Mouse (Mus musculus): ENCODE results near the gene Tmtc2.
"Not testable (repeated sequence)": the region's sequence is repeated elsewhere in the genome, so short reads cannot be mapped to it uniquely, and the experiment has no call there.

Gene Tmtc2

DNA sequence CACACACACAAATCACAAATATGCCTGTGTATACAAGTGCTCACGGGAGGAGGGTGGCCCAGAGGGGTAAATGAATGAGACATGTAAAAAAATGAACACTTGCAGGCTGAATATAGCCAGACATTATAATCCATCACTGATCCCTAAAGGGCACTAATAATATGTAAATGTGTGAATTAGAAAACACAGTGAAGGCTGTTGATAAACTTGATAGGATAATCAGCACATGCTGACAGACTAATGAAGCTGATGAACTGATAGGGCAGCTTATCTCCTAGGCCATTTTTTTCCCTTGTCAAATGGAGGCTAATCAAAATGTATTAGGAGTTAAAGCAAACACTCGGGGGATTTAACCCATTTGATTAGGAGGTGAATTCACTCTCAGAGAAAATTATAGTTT is 255.4 kb downstream of the Tmtc2 start:
- in situ Hi-C loops (cut with MboI; ENCODE audit: unreplicated experiment in 2 of 2): no loop called here

- in situ Hi-C loops (cut with MboI; ENCODE audit: unreplicated experiment in 2 of 2): no loop called here
Measured at GRCm38 (mm10) chr10:105312986-105313385, 261.3 kb downstream of the Tmtc2 start.

- in situ Hi-C loops (cut with MboI; ENCODE audit: unreplicated experiment in 2 of 2): no loop called here
Measured at GRCm38 (mm10) chr10:105297560-105297959, 276.7 kb downstream of the Tmtc2 start.

DNA sequence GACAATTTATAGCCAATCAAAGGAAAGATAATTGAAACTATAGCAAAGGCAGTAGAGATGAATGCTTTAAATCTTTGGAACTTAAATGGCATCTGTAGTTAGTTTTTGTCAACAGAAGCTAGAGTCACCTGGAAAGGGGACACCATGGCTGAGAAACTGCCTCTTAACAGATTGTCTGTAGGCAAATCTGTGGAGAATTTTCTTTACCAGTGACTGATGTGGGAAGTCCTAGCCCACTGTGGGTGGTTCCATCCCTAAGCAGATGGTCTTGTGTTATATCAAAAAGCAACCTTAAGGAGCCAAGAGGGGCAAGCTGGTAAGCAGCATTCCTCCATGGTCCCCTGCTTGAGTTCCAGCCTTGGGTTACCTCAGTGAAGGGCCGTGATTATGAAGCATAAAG is 281.3 kb downstream of the Tmtc2 start:
- in situ Hi-C loops (cut with MboI; ENCODE audit: unreplicated experiment in 2 of 2): no loop called here

DNA sequence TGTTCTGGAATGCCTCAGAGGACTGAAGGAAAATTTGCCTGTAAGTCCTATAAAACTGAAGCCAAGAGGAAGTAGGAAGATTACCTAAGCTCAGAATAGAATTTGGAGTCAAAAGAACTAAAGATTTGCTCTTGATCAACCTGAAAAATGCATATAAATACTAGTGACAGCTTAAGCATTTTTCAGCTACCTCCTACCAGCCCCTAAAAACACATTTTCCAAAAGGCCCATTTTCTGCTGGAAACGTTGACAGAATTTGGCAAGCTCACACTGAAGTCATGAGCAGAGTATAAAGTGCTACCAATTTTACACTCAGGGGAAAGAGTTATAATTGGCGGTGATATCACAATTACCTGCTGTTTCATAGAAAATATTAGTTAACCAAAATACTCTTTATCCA is 285.8 kb downstream of the Tmtc2 start:
- in situ Hi-C loops (cut with MboI; ENCODE audit: unreplicated experiment in 2 of 2): no loop called here

DNA sequence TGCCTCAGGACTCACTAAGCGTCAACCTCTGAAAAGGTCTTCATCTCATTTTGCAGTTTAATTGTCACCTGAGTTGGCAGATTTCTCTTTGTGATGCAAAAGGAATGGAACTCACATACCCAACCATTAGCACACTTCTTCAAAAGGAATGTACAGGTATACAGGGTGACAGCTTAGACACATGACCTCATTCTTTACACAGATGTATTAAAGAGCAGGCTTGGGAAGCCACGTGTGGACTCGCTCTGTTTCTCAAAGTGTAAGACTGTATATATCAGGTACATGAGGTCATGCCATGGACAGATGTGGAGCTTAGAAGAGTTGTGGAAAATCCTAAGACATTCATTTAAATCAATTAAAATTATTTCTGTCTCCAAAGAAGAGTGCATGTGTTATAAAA is 286.7 kb downstream of the Tmtc2 start:
- in situ Hi-C loops (cut with MboI; ENCODE audit: unreplicated experiment in 2 of 2): no loop called here

- in situ Hi-C loops (cut with MboI; ENCODE audit: unreplicated experiment in 2 of 2): no loop called here
Measured at GRCm38 (mm10) chr10:105287064-105287463, 287.2 kb downstream of the Tmtc2 start.

- in situ Hi-C loops (cut with MboI; ENCODE audit: unreplicated experiment in 2 of 2): no loop called here
Measured at GRCm38 (mm10) chr10:105286221-105286620, 288.0 kb downstream of the Tmtc2 start.

GRCm38 (mm10) chr10:105284171-105284570 is 290.1 kb downstream of the Tmtc2 start:
- in situ Hi-C loops (cut with MboI; ENCODE audit: unreplicated experiment in 2 of 2): no loop called here

- in situ Hi-C loops (cut with MboI; ENCODE audit: unreplicated experiment in 2 of 2): no loop called here
Measured at GRCm38 (mm10) chr10:105280933-105281332, 293.3 kb downstream of the Tmtc2 start.

GRCm38 (mm10) chr10:105260053-105260452 is 314.2 kb downstream of the Tmtc2 start:
- in situ Hi-C loops (cut with MboI; ENCODE audit: unreplicated experiment in 2 of 2): no loop called here

DNA sequence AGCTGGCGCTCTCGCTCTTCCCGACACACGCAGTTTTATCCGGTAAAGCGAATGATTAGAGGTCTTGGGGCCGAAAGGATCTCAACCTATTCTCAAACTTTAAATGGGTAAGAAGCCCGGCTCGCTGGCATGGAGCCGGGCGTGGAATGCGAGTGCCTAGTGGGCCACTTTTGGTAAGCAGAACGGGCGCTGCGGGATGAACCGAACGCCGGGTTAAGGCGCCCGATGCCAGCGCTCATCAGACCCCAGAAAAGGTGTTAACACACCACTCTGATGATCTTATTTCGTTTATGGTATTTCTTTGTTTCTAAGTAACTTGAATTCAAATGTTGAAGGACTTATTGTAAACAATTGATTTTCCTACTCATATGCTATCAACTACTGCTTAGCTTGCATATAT is 336.0 kb downstream of the Tmtc2 start:
- in situ Hi-C loops (cut with MboI; ENCODE audit: unreplicated experiment in 2 of 2): not testable (repeated sequence)

DNA sequence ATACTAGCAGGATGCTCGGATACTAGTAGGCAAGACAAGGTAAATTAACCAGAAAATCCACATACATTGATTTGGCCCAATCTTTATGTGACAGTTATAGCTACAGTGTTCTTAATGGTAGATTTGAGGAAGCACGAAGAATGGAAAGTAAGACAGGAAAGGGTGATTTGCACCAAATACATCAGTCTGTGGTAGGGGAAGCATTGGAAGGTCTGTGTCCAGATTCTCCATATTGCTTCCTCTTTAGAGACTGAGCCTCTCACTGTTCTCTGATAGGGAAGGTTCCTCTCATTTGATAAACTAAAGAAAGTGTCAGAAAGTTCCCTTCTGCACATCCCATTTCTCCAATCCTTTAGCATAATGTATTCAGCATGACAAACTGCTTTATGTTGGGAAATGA is 341.4 kb downstream of the Tmtc2 start:
- in situ Hi-C loops (cut with MboI; ENCODE audit: unreplicated experiment in 2 of 2): no loop called here

DNA sequence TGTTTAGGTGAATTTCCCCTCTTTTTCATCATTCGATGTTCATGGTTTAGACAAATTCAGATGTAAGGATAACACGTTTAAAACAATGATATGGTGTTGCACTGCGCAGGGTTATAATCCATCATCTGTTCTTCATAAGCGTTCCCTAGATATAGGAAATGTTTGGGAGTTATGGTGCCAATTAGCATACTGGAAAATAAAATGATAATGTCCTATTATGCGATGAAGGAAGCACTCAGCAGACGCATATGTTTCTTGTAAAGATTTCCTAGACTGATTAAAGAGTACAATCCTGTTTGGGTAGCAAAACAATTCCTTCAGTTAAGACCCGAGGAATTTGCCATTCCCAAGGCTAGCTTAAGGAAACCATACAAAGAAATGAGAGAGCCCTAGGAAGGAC is 343.8 kb downstream of the Tmtc2 start:
- in situ Hi-C loops (cut with MboI; ENCODE audit: unreplicated experiment in 2 of 2): no loop called here

- in situ Hi-C loops (cut with MboI; ENCODE audit: unreplicated experiment in 2 of 2): no loop called here
Measured at GRCm38 (mm10) chr10:105228623-105229022, 345.6 kb downstream of the Tmtc2 start.

DNA sequence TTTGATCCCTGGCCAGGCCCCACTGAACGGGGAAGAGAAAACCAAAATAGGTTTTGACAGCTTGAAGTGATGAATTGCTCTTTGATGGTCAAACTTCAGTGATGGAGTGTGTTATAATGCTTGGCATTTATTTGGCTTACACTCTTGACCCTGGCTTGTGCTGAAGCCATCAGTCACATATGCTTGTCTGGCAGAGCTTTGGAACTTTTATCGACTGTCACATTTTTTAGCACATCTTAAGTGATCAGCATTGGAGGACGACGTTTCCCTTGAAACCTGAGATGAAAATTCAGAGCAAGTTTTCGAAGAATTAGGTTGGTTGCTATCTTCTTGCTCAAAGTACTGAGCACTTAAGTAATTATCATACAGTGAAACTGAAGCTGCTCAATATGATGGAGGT is 346.6 kb downstream of the Tmtc2 start:
- in situ Hi-C loops (cut with MboI; ENCODE audit: unreplicated experiment in 2 of 2): no loop called here

- in situ Hi-C loops (cut with MboI; ENCODE audit: unreplicated experiment in 2 of 2): no loop called here
Measured at GRCm38 (mm10) chr10:105225714-105226113, 348.5 kb downstream of the Tmtc2 start.

GRCm38 (mm10) chr10:105222904-105223303 is 351.3 kb downstream of the Tmtc2 start:
- in situ Hi-C loops (cut with MboI; ENCODE audit: unreplicated experiment in 2 of 2): no loop called here

GRCm38 (mm10) chr10:105201491-105201890 is 372.8 kb downstream of the Tmtc2 start:
- in situ Hi-C loops (cut with MboI; ENCODE audit: unreplicated experiment in 2 of 2): no loop called here

DNA sequence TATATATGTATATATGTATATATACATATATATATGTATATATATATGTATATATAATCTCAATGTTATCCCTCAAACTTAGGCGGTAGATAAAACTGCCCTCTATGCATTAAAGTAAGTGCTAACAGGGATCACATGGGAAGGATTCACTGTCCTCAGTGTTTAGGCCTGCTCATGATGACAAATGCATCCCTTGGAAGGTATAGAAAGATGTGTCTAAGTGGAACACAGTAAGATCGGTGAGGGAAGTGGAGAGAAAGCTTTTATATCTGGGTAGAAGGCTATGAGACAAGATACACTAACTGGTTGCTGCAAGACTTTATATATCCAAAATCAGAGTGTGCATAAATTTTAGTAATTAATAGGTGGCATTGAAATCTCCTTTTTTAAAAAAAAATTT is 373.6 kb downstream of the Tmtc2 start:
- in situ Hi-C loops (cut with MboI; ENCODE audit: unreplicated experiment in 2 of 2): no loop called here

GRCm38 (mm10) chr10:105200092-105200491 is 374.2 kb downstream of the Tmtc2 start:
- in situ Hi-C loops (cut with MboI; ENCODE audit: unreplicated experiment in 2 of 2): no loop called here

DNA sequence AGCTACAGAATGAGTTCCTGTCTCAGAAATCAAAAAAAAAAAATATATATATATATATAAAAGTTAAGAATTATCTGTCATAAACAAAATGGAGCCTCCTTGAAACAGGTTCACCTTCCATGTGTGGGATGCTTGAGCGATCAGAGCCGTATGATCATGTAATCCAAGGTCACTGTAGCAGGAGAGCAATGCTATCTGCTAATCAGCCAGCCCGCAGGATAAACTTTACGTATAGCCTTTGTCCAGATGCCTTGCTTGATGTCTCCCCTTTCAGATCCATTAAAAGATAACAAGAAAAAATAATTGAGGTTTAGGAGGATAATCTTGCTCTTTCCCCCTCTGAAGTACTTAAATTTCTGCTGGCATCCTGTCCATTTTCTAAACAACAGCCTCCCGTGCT is 374.7 kb downstream of the Tmtc2 start:
- in situ Hi-C loops (cut with MboI; ENCODE audit: unreplicated experiment in 2 of 2): no loop called here

DNA sequence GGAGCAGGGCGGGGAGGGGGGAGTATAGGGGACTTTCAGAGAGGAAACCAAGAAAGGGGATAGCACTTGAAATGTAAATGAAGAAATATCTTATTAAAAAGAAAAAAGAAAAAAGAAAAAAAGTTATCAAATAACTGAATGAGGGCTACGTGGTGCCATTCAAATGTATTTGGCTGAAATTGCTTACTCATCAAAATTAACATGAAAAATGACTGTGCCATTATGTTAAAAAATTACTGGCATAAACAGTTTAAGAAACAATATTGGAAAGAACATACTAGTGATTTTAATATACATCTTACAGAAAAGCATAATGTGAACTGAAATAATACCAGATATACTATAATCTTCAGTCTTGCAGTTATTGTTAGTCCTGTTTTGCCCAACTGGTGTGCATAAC is 378.9 kb downstream of the Tmtc2 start:
- in situ Hi-C loops (cut with MboI; ENCODE audit: unreplicated experiment in 2 of 2): no loop called here
